Mouse (Mus musculus) kidney, adult 8-10 months (tissue): Measurements from ENCODE around the gene Mgl2.

Source experiments
- DNase-seq, 2 experiments: peaks; one replicate each; pipeline ENCODE4 v3.0.0; 2022

The Mgl2 gene

DNA sequence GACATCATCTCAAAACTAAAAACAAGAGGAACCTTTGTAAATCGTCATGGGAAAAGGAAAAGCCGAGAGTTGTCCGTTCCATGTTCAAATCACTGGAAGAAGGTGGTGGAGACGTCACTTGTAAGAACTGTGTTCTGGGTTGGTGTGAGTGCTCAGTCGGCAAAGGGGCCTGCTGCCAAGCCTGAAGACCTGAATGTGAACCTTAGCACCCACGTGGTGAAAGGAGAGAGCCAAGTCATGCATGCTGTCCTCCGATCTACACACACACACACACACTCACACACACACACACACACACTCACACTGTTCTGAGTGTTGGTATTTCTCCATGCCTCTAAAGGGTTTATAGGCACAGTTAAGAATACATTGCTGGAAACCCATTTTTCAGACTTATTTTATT lies 41.1 kb downstream of the Mgl2 start:
- DNase-seq = peak; percentile 81 to 86

GRCm38 (mm10) chr11:70171847-70172246 lies 41.7 kb downstream of the Mgl2 start:
- peak in 1 of 2 experiments; percentile 58 for DNase-seq

- DNase-seq = peak in 1 of 2 experiments; percentile 44
These were observed 42.2 kb downstream of the Mgl2 start for GRCm38 (mm10) chr11:70172298-70172697.

DNA sequence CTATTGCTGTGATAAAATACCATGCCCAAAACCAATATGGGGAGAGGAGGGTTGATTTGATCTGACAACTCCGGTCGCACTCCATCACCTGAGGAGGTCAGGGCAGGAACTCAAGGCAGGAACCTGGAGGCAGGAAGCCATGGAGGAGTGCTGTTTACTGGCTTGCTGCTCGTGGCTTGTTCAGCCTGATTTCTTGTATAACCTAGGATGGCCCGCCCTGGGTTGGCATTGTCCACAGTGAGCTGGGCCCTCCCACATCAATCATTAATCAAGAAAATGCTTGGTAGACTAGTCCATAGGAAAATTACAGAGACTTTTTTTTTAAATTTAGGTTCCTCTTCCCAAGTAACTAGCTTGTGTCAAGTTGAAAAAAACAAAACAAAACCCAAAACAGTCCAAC lies 44.4 kb downstream of the Mgl2 start:
- peak; percentile 82 to 85 for DNase-seq

DNA sequence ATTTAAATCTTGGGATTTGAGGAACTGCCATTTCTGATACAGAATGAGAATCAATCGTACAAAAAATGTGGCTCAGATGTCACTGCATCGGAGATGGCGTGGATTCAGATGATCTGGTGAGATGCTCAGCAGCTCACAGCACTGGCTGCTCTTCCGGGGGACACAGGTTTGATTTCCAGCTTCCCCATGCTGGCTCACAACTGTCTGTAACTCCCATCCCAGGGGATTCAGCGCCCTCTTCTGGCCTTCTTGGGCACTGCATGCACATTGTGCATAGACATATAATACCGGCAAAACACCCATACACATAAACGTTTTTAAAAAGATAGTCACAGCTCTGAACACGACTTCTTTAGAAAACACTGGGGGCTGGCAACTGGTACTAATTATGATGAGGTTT lies 47.5 kb downstream of the Mgl2 start:
- DNase-seq = no peak

DNA sequence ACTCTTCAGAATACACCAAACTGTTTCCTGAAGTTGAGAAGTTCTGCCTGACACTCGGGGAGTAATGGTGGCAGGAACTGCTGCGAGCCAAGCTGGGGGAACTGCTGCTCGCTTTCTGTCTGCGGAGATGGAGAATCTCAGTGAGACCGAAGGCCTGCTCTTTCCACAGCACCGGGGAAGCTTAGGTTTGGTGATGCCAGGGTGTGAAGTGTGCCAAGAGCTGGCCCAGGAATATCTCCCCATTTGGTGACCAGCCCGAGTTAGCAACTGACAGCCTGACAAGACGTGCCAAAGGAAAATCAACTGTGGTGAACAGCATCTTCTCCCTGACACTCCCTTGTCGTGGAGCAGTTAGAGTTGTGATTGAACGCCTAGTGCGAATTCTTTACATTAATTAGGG lies 48.2 kb downstream of the Mgl2 start:
- DNase-seq = no peak

- DNase-seq = no peak
These were observed 48.6 kb downstream of the Mgl2 start for GRCm38 (mm10) chr11:70178756-70179155.

DNA sequence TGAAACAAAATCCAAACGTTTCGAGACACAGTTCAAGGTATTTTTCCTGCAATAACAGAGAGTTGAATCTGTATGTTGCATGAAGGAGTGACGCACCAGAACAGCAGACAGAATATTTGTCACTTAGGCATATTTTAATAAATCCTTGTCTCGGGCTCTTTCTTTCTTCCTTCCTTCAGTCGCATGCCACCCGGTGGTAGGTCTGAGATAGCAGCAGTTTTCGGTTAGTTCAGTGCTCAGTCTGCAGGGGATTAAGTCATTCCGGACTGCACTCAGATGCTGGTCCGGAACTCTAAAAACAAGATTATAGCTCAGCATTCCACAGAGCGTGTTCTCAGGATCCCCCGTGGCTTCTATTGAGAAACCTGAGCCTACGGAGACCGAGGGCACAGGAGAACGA lies 49.3 kb downstream of the Mgl2 start:
- peak in 1 of 2 experiments; percentile 23 for DNase-seq

DNA sequence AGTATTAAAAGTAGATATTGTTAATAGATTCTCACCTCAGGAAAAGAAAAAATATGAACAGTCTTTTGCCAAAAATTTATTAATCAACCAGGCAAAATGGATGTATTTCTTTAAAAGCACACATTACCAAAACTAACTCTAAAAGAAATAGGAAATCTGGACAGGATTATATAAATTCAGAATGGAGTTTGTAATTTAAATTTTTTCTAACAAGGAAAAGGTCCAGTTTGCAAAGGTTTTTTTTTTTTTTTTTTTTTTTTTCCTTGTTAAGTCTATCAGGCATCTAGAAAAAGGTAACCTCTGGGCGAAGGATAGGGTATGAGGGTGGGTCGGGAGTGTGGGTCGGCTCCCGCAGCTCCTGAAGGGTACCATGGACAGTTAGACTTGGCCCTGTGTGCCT lies 50.4 kb downstream of the Mgl2 start:
- no peak for DNase-seq

DNA sequence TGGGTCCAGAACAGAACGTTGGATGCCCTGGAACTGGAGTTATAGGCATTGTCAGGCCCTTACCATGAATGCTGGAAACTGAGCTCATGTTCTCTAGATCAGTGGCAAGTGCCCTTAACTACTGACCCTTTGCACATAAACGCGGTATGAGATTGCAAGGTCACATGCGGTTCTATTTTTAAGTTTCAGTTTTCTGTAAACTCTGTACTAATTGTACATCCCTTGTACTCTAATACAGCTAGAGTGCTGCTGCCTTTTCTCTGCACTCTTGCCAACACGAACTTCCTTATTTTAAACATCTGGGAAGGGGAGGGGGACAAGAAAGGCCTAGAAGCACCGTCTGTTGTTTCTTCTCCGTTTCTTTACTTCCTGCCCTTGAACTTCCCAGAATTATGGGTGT lies 55.0 kb downstream of the Mgl2 start:
- DNase-seq = no peak
